Mouse (Mus musculus): ENCODE results near the gene Casz1. TPM values are rescaled to one million over a fixed set of nuclear protein-coding genes. Genes with fewer than 3 reads are reported as not detected.

The Casz1 gene
- polyA plus RNA-seq, 1 experiment from 2014 or later, result 9.7 TPM

DNA sequence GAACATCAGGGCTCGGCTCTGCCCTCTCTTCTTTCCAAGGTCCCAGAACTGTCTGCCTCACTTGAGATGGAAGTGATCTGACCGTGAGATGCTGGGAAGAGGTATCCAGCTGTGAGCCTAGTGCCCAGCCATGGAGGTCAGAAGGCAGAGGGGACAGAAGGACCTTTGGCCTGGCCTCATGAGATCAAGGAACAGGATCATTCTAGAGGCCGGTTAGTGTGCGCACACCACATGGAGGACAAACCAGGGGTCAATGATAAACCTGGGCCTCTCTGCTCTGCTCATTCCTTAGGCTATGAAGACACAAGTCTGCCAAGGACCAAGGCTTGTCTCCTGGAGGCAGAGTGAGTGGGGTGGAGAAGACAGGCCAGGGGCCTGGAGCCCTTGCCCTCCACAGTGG, 166.5 kb downstream of the Casz1 start:
- Histone ChIP-seq H3K9ac (replicated peaks; ENCODE audit: low read depth) (no peak overlapping the region), H3K27ac (ENCODE audit: low read length) (no peak overlapping the region), H3K4me3 (ENCODE audit: low read depth, low read length) (no peak overlapping the region), H3K36me3 (ENCODE audit: insufficient read depth, low read length) (peaks cover 4% of the 10 kb centered on the region; the same call in 1 of the 2 replicates), H3K9me3 (ENCODE audit: low read length) (no peaks in the 10 kb centered on the region), H3K4me1 (ENCODE audit: insufficient read depth, low read depth, low read length) (no peaks in the 10 kb centered on the region), H3K27me3 (replicated peaks; ENCODE audit: insufficient read depth, low read length) (no peaks in the 10 kb centered on the region), H3K4me2 (replicated peaks; ENCODE audit: low read depth, low read length) (no peak overlapping the region)
- DNase-seq (ENCODE audit: low spot score) (no peak), ATAC-seq (no peak)
- TF ChIP-seq EP300 (IDR thresholded peaks at IDR 0.05), result no peak
- TF ChIP-seq CTCF (IDR thresholded peaks at IDR 0.05), result no peak
- 90% methylated on average over 4 of the region's 4 CpGs for WGBS

GRCm38 (mm10) chr4:148971613-148972242, 167.5 kb downstream of the Casz1 start:
- H3K4me1 ChIP-seq (ENCODE audit: insufficient read depth, low read depth, low read length), result no peaks in the 10 kb centered on the region
- DNase-seq (ENCODE audit: low spot score), result no peak

GRCm38 (mm10) chr4:148972707-148973106, 168.5 kb downstream of the Casz1 start:
- WGBS, result 89% methylated on average over 14 of the region's 14 CpGs
- no peak overlapping the region for H3K9ac ChIP-seq (replicated peaks; ENCODE audit: low read depth)
- H3K4me2 ChIP-seq (replicated peaks; ENCODE audit: low read depth, low read length), result no peak overlapping the region
- H3K4me3 ChIP-seq (ENCODE audit: low read depth, low read length), result no peak overlapping the region
- DNase-seq (ENCODE audit: low spot score) (no peak), ATAC-seq (no peak)
- H3K4me1 ChIP-seq (ENCODE audit: insufficient read depth, low read depth, low read length), result no peaks in the 10 kb centered on the region
- no peaks in the 10 kb centered on the region for H3K36me3 ChIP-seq (ENCODE audit: insufficient read depth, low read length)
- TF ChIP-seq CTCF (IDR thresholded peaks at IDR 0.05) (no peak), EP300 (IDR thresholded peaks at IDR 0.05) (no peak)
- H3K27ac ChIP-seq (ENCODE audit: low read length), result no peak overlapping the region
- H3K27me3 ChIP-seq (replicated peaks; ENCODE audit: insufficient read depth, low read length), result no peaks in the 10 kb centered on the region
- no peaks in the 10 kb centered on the region for H3K9me3 ChIP-seq (ENCODE audit: low read length)

More at GRCm38 (mm10) chr4:148971613-148972242, 167.5 kb downstream of the Casz1 start:
- no peak overlapping the region for H3K27ac ChIP-seq (ENCODE audit: low read length)
- WGBS, result 66% methylated on average over 3 of the region's 3 CpGs
- ATAC-seq, result peak; percentile 25; the same call in 1 of the 2 replicates
- H3K9me3 ChIP-seq (ENCODE audit: low read length), result no peaks in the 10 kb centered on the region
- H3K4me2 ChIP-seq (replicated peaks; ENCODE audit: low read depth, low read length), result no peak overlapping the region
- peaks cover 2% of the 10 kb centered on the region; the same call in 1 of the 2 replicates for H3K36me3 ChIP-seq (ENCODE audit: insufficient read depth, low read length)
- TF ChIP-seq CTCF (IDR thresholded peaks at IDR 0.05) (no peak), EP300 (IDR thresholded peaks at IDR 0.05) (no peak)
- H3K4me3 ChIP-seq (ENCODE audit: low read depth, low read length), result no peak overlapping the region
- H3K27me3 ChIP-seq (replicated peaks; ENCODE audit: insufficient read depth, low read length), result no peaks in the 10 kb centered on the region
- no peak overlapping the region for H3K9ac ChIP-seq (replicated peaks; ENCODE audit: low read depth)

DNA sequence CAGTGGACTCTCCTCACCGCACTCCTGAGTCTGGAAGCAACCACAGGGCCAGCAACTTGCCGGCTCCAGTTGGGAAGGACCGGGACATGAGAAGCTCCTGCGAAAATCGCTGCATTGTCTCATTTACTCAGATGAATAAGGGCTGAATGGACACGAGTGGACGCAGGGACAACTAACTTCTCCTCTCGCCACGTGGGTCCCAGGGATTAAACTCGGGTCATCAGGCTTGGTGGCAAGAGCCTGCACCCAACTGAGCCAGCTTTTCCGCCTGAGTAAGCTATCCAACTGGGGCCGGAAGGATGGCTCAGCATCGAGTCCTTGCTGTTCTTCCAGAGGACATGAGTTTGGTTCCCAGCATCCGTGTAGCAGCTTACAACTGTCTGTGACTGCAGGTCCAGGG, 169.2 kb downstream of the Casz1 start:
- Histone ChIP-seq H3K4me1 (ENCODE audit: insufficient read depth, low read depth, low read length) (peaks cover 3% of the 10 kb centered on the region; the same call in 1 of the 2 replicates), H3K9ac (replicated peaks; ENCODE audit: low read depth) (no peak overlapping the region), H3K27ac (ENCODE audit: low read length) (no peak overlapping the region), H3K36me3 (ENCODE audit: insufficient read depth, low read length) (no peaks in the 10 kb centered on the region), H3K27me3 (replicated peaks; ENCODE audit: insufficient read depth, low read length) (no peaks in the 10 kb centered on the region), H3K4me2 (replicated peaks; ENCODE audit: low read depth, low read length) (no peak overlapping the region), H3K4me3 (ENCODE audit: low read depth, low read length) (no peak overlapping the region), H3K9me3 (ENCODE audit: low read length) (no peaks in the 10 kb centered on the region)
- TF ChIP-seq CTCF (IDR thresholded peaks at IDR 0.05) (no peak), EP300 (IDR thresholded peaks at IDR 0.05) (no peak)
- 88% methylated on average over 14 of the region's 14 CpGs for WGBS
- no peak for ATAC-seq
- no peak for DNase-seq (ENCODE audit: low spot score)

DNA sequence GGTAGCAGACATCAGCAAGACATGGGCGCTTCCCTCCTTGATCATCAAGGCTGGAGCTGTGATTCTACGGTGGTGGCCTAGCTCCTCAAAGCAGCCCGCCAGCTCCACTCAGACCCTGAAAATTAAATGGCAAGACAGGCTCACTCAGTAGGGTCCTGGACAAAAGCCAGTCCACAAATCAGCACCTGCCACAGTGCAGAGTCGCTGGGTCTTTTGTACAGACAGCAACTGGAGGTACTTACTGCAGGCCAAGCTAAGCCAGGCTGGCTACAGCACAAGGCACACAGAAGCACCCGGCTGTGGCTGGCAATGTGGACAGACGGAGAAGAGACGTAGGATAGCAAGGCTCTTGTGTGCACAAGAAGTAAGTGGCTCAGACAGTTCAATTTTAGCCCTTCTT, 170.6 kb downstream of the Casz1 start:
- Histone ChIP-seq H3K4me3 (ENCODE audit: low read depth, low read length) (no peak overlapping the region), H3K36me3 (ENCODE audit: insufficient read depth, low read length) (no peaks in the 10 kb centered on the region), H3K4me1 (ENCODE audit: insufficient read depth, low read depth, low read length) (peaks cover 7% of the 10 kb centered on the region), H3K4me2 (replicated peaks; ENCODE audit: low read depth, low read length) (no peak overlapping the region), H3K9ac (replicated peaks; ENCODE audit: low read depth) (no peak overlapping the region), H3K9me3 (ENCODE audit: low read length) (no peaks in the 10 kb centered on the region), H3K27ac (ENCODE audit: low read length) (no peak overlapping the region), H3K27me3 (replicated peaks; ENCODE audit: insufficient read depth, low read length) (no peaks in the 10 kb centered on the region)
- no peak for DNase-seq (ENCODE audit: low spot score)
- ATAC-seq, result no peak
- WGBS, result 87% methylated on average over 7 of the region's 7 CpGs
- TF ChIP-seq CTCF (IDR thresholded peaks at IDR 0.05) (no peak), EP300 (IDR thresholded peaks at IDR 0.05) (no peak)

DNA sequence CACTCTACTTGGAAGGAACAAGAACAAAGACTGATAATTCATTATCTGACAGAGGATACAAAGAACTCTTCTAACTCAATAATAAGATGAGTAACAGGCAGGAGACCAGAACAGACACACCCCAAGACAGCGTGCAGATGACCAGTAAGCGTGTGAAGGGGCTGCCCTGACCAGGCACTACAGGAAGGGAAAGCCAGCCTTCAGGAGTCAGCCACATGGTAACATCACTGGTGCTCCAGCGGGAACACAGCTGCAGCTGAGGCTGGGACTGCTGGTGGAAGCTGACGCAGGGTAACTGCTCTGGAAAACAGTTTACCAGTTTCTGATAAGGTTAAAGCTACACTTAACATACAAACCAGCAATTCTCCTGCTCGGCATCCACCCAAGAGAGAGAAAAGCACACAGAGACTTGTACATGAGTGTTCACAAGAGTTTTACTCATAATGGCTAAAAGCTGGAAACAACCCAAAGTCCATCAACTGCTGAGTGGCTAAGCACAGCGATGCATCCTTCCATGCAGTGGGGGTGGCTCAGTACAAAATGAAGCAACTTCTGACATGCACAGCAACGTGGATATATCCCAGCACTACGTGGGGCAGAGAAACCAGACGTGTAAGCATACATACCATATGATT, 174.1 kb downstream of the Casz1 start:
- H3K4me3 ChIP-seq (ENCODE audit: low read depth, low read length), result no peak overlapping the region
- DNase-seq (ENCODE audit: low spot score) (peak; percentile 74), ATAC-seq (peak; percentile 64)
- H3K36me3 ChIP-seq (ENCODE audit: insufficient read depth, low read length), result no peaks in the 10 kb centered on the region
- H3K4me1 ChIP-seq (ENCODE audit: insufficient read depth, low read depth, low read length), result peaks cover 7% of the 10 kb centered on the region
- H3K9ac ChIP-seq (replicated peaks; ENCODE audit: low read depth), result no peak overlapping the region
- no peak overlapping the region for H3K27ac ChIP-seq (ENCODE audit: low read length)
- no peak overlapping the region for H3K4me2 ChIP-seq (replicated peaks; ENCODE audit: low read depth, low read length)
- WGBS, result 33% methylated on average over 9 of the region's 9 CpGs
- TF ChIP-seq EP300 (IDR thresholded peaks at IDR 0.05) (no peak), CTCF (IDR thresholded peaks at IDR 0.05) (no peak)
- H3K27me3 ChIP-seq (replicated peaks; ENCODE audit: insufficient read depth, low read length), result no peaks in the 10 kb centered on the region
- no peaks in the 10 kb centered on the region for H3K9me3 ChIP-seq (ENCODE audit: low read length)
